Mouse (Mus musculus) bone marrow, adult 2 months (tissue): ENCODE results near the gene Gm17581.

Source experiments
- CTCF ChIP-seq: fragments of 200-500 bp; IDR thresholded peaks from 2 replicates; pipeline ENCODE4 v1.5.1; 2011; ENCODE audit warnings: low read length, control low read depth; ENCODE audit not compliant: control insufficient read depth, insufficient read depth
- POLR2A ChIP-seq: fragments of 200-500 bp; IDR thresholded peaks from 2 replicates; pipeline ENCODE4 v1.6.1; 2011; ENCODE audit warnings: low read depth, mild to moderate bottlenecking, control low read depth, low read length, borderline replicate concordance; ENCODE audit not compliant: control insufficient read depth

DNA sequence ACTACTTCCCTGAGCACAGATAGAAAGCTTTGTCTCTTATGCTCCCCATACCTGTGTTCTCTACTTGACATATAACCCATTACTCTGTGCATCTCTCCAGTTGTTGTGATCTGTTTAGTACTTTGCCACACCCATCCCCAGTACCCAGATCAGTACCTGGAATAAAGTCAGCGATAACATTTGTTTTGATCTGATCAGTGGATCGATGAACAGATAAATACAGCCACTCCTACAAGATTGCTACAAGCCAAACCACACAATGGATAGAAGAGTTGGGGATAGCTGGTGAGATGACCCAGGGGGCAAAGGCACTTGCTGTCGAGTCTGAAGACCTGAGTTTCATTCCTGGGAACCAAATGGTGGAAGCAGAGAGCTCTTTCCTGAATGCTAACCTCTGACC, 40.4 kb downstream of the Gm17581 start:
- TF ChIP-seq POLR2A (no peak), CTCF (no peak)
